Mouse (Mus musculus) heart, embryonic 11.5 days (tissue): ENCODE data around the gene Kdm1b. TPM values are rescaled to one million over a fixed set of nuclear protein-coding genes. Genes with fewer than 3 reads are reported as not detected.

ENCODE experiments used
- ATAC-seq: fragments of 200-750 bp; cut with Nextera tagmentation; replicated peaks from 2 replicates; pipeline ENCODE4 v1.8.0; 2017; ENCODE audit warnings: moderate library complexity; ENCODE audit not compliant: insufficient number of reproducible peaks, low FRiP score, low TSS enrichment
- H3K27ac ChIP-seq: fragments of 300-500 bp; sonication (generic); 2 replicates; pipeline ENCODE4 v1.5.1; 2014; ENCODE audit warnings: mild to moderate bottlenecking, low read depth, low read length
- H3K27me3 ChIP-seq: fragments of 300-500 bp; sonication (generic); 2 replicates; pipeline ENCODE4 v1.6.1; 2014; ENCODE audit warnings: mild to moderate bottlenecking, low read length, mixed read lengths; ENCODE audit not compliant: control insufficient read depth, insufficient read depth
- H3K36me3 ChIP-seq: fragments of 300-500 bp; sonication (generic); 2 replicates; pipeline ENCODE4 v1.6.1; 2014; ENCODE audit warnings: mild to moderate bottlenecking, low read length, moderate library complexity, mixed read lengths; ENCODE audit not compliant: control insufficient read depth, insufficient read depth
- H3K4me1 ChIP-seq: fragments of 300-500 bp; sonication (generic); 2 replicates; pipeline ENCODE4 v1.6.1; 2014; ENCODE audit warnings: low read length; ENCODE audit not compliant: control insufficient read depth, insufficient read depth
- H3K4me2 ChIP-seq: fragments of 300-500 bp; sonication (generic); 2 replicates; pipeline ENCODE4 v1.6.1; 2014; ENCODE audit warnings: mild to moderate bottlenecking, moderate library complexity
- H3K4me3 ChIP-seq: fragments of 300-500 bp; sonication (generic); 2 replicates; pipeline ENCODE4 v1.5.1; 2014; ENCODE audit warnings: low read depth, low read length
- H3K9ac ChIP-seq: fragments of 300-500 bp; sonication (generic); 2 replicates; pipeline ENCODE4 v1.6.1; 2014; ENCODE audit warnings: mild to moderate bottlenecking, low read depth, low read length, moderate library complexity
- H3K9me3 ChIP-seq: fragments of 300-500 bp; sonication (generic); replicated peaks from 2 replicates; pipeline ENCODE4 v1.6.1; 2016; ENCODE audit warnings: low read length; ENCODE audit not compliant: control insufficient read depth
- WGBS: fragments of 180-500 bp; shearing (Covaris S2); extraction: QIAGEN DNeasy Blood & Tissue Kit; methylation state at CpG from one replicate; pipeline ENCODE4 v1.1.7; 2014; ENCODE audit not compliant: insufficient replicate concordance; 5-methylcytosine and 5-hydroxymethylcytosine counted together
- polyA plus RNA-seq: library from polyadenylated mRNA; unstranded; fragments of >200 nt; fragmentation: Nextera tagmentation; extraction: Ambion mirVana; gene quantifications from 2 replicates; pipeline ENCODE4 v1.2.1, GENCODE M21; 2014

The Kdm1b gene
- polyA plus RNA-seq, 1 experiment from 2014 or later: 6.5 TPM

DNA sequence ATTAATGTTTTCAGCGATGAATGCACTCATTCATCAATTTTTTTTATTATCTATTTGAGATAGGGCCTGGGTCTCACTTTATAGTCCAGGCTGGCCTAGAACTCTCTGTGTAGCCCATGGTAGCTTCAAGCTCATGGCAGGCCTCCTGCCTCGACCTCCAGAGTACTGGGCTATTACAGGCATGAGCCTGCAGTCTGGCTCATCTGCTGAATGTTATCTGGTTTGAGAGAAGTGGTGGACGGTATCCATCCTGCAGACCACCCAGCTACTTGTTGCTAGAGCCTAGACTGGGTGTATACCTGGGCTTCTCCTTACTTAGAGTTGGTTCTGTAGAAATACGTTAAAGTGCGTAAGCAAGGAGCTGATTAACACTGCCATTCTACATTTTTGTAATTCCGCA, 23.7 kb downstream of the Kdm1b start:
- no peak for ATAC-seq
- H3K4me1 ChIP-seq: no peaks in the 10 kb centered on the region

GRCm38 (mm10) chr13:47070329-47071080, 27.2 kb downstream of the Kdm1b start:
- Histone ChIP-seq H3K4me2 (no peak overlapping the region), H3K9ac (no peak overlapping the region), H3K27me3 (no peaks in the 10 kb centered on the region), H3K36me3 (peaks cover 2% of the 10 kb centered on the region; the same call in 1 of the 2 replicates), H3K4me1 (no peaks in the 10 kb centered on the region), H3K4me3 (no peak overlapping the region), H3K9me3 (no peaks in the 10 kb centered on the region), H3K27ac (no peak overlapping the region)
- WGBS: 76% methylated on average over 15 of the region's 15 CpGs
- no peak for ATAC-seq

More for the DNA sequence above, 23.7 kb downstream of the Kdm1b start:
- Histone ChIP-seq H3K4me3 (no peak overlapping the region), H3K27me3 (no peaks in the 10 kb centered on the region), H3K27ac (no peak overlapping the region), H3K4me2 (no peak overlapping the region), H3K9me3 (no peaks in the 10 kb centered on the region), H3K9ac (no peak overlapping the region), H3K36me3 (no peaks in the 10 kb centered on the region)
- WGBS: 82% methylated on average over 6 of the region's 6 CpGs

GRCm38 (mm10) chr13:47071871-47072270, 28.6 kb downstream of the Kdm1b start:
- H3K27ac ChIP-seq: no peak overlapping the region
- 87% methylated on average over 13 of the region's 13 CpGs for WGBS
- H3K4me1 ChIP-seq: no peaks in the 10 kb centered on the region
- no peak overlapping the region for H3K9ac ChIP-seq
- no peaks in the 10 kb centered on the region for H3K27me3 ChIP-seq
- no peaks in the 10 kb centered on the region for H3K9me3 ChIP-seq
- no peak for ATAC-seq
- H3K4me2 ChIP-seq: no peak overlapping the region
- H3K36me3 ChIP-seq: peaks cover 2% of the 10 kb centered on the region; the same call in 1 of the 2 replicates
- H3K4me3 ChIP-seq: no peak overlapping the region

DNA sequence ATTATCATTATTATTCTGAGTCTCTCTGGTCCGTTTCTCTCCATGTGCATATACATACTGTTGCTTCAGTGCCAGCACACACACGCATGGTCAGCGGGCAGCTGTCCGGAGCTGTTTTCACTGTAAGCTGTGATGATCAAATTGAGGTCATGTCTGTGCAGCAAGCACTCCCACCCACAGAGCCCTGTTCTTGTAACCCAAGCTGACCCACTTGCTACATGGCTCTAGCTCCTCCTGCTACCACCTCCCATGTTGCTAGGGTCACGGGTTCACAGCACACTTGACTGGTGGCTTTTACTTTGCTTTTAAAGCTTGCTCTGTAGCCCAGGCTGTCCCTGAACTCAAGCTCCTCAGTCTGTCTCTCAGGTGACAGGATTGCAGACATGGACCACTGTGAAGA, 29.2 kb downstream of the Kdm1b start:
- H3K36me3 ChIP-seq: peaks cover 2% of the 10 kb centered on the region; the same call in 1 of the 2 replicates
- no peak overlapping the region for H3K27ac ChIP-seq
- H3K4me1 ChIP-seq: no peaks in the 10 kb centered on the region
- H3K9me3 ChIP-seq: no peaks in the 10 kb centered on the region
- ATAC-seq: no peak
- no peak overlapping the region for H3K9ac ChIP-seq
- H3K4me3 ChIP-seq: no peak overlapping the region
- H3K4me2 ChIP-seq: no peak overlapping the region
- H3K27me3 ChIP-seq: no peaks in the 10 kb centered on the region
- WGBS: 91% methylated on average over 5 of the region's 5 CpGs

GRCm38 (mm10) chr13:47076156-47076555, 32.9 kb downstream of the Kdm1b start:
- H3K9me3 ChIP-seq: no peaks in the 10 kb centered on the region
- no peaks in the 10 kb centered on the region for H3K4me1 ChIP-seq
- no peak overlapping the region for H3K9ac ChIP-seq
- no peak overlapping the region for H3K27ac ChIP-seq
- H3K4me2 ChIP-seq: no peak overlapping the region
- no peak for ATAC-seq
- H3K27me3 ChIP-seq: no peaks in the 10 kb centered on the region
- no peak overlapping the region for H3K4me3 ChIP-seq
- WGBS: 69% methylated on average over 5 of the region's 5 CpGs
- peaks cover 7% of the 10 kb centered on the region for H3K36me3 ChIP-seq

- H3K27me3 ChIP-seq: no peaks in the 10 kb centered on the region
- H3K4me2 ChIP-seq: no peak overlapping the region
- H3K4me1 ChIP-seq: no peaks in the 10 kb centered on the region
- no peak for ATAC-seq
- H3K9ac ChIP-seq: no peak overlapping the region
- H3K4me3 ChIP-seq: no peak overlapping the region
- H3K27ac ChIP-seq: no peak overlapping the region
- no peaks in the 10 kb centered on the region for H3K9me3 ChIP-seq
- peaks cover 8% of the 10 kb centered on the region for H3K36me3 ChIP-seq
Observed at GRCm38 (mm10) chr13:47077367-47077766, 34.1 kb downstream of the Kdm1b start.

- Histone ChIP-seq H3K9me3 (no peaks in the 10 kb centered on the region), H3K4me2 (no peak overlapping the region), H3K4me1 (no peaks in the 10 kb centered on the region), H3K36me3 (peaks cover 8% of the 10 kb centered on the region), H3K4me3 (no peak overlapping the region), H3K27ac (no peak overlapping the region), H3K9ac (no peak overlapping the region), H3K27me3 (no peaks in the 10 kb centered on the region)
- no peak for ATAC-seq
- WGBS: 58% methylated on average over 5 of the region's 5 CpGs
Observed at GRCm38 (mm10) chr13:47078799-47079198, 35.5 kb downstream of the Kdm1b start.

- no peak overlapping the region for H3K27ac ChIP-seq
- H3K4me1 ChIP-seq: no peaks in the 10 kb centered on the region
- no peak overlapping the region for H3K4me3 ChIP-seq
- H3K36me3 ChIP-seq: peaks cover 10% of the 10 kb centered on the region
- WGBS: 89% methylated on average over 4 of the region's 4 CpGs
- H3K4me2 ChIP-seq: no peak overlapping the region
- no peak overlapping the region for H3K9ac ChIP-seq
- H3K9me3 ChIP-seq: no peaks in the 10 kb centered on the region
- no peak for ATAC-seq
- no peaks in the 10 kb centered on the region for H3K27me3 ChIP-seq
Observed at GRCm38 (mm10) chr13:47080905-47081505, 37.7 kb downstream of the Kdm1b start.

DNA sequence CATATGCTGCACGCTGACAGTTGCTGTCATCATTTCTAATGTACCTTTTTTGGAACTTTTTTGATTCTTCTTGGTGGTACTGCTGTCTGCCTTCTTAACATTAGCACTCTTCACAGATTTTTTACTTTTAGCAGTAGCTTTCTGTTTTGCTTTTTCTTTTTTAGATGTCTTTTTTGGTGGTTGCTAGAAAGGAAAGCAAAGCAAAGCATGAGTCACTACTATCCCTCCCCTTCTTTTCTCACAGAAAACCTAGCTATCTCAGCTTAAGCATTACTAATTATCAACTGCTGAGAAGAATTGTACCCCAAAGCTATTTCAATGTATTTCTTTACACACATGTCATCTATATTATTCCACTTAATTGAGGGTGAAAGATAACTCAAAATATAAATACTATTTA, 45.1 kb downstream of the Kdm1b start:
- no peaks in the 10 kb centered on the region for H3K4me1 ChIP-seq
- peaks cover 10% of the 10 kb centered on the region; the same call in 1 of the 2 replicates for H3K36me3 ChIP-seq
- no peak overlapping the region for H3K4me3 ChIP-seq
- no peak overlapping the region for H3K9ac ChIP-seq
- no peak for ATAC-seq
- no peaks in the 10 kb centered on the region for H3K27me3 ChIP-seq
- H3K27ac ChIP-seq: no peak overlapping the region
- no peak overlapping the region for H3K4me2 ChIP-seq
- no peaks in the 10 kb centered on the region for H3K9me3 ChIP-seq
- 95% methylated on average over 1 of the region's 1 CpGs for WGBS
